Mouse (Mus musculus): ENCODE data around the gene Il5ra.
A peak's percentile ranks its signal among the peaks of the same experiment; 100 is the strongest.

Gene Il5ra

GRCm38 (mm10) chr6:106738229-106738628 is 10.6 kb downstream of the Il5ra start:
- no peak for DNase-seq

- DNase-seq = no peak
Observed at GRCm38 (mm10) chr6:106732563-106732962, 16.3 kb downstream of the Il5ra start.

DNA sequence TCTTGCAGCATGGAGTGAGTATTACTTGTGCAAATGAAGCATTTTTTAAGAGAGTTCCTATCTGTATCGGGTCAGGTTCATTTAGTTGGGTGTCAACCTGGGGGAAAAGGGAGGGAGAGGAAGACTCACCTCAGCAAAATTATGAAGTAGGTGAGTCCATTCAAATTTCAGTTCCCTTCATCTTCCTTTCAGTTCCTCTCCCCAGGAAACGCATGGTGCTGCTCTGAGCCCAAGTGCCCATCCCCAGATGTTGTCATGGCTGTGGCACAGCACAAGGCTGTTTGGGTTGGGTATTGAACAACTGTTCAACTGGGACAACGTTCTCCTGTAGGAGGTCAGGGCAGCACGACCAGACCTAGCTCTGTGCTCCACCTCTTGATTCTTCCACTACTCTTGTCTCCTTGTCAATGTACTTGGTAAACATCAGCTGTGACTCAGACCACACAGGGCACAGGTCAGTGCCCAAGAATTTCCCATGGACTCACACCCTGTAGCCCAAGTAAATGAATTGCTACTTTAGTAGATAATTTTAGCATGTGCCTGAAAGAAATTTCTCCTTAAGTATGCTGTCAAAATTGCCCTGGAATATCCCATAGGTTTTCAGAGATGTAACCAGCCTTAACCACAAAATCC is 19.0 kb downstream of the Il5ra start:
- no peak for DNase-seq

- no peak for DNase-seq
Observed at GRCm38 (mm10) chr6:106727703-106728102, 21.1 kb downstream of the Il5ra start.

- no peak for DNase-seq
Observed at GRCm38 (mm10) chr6:106726078-106726477, 22.8 kb downstream of the Il5ra start.

DNA sequence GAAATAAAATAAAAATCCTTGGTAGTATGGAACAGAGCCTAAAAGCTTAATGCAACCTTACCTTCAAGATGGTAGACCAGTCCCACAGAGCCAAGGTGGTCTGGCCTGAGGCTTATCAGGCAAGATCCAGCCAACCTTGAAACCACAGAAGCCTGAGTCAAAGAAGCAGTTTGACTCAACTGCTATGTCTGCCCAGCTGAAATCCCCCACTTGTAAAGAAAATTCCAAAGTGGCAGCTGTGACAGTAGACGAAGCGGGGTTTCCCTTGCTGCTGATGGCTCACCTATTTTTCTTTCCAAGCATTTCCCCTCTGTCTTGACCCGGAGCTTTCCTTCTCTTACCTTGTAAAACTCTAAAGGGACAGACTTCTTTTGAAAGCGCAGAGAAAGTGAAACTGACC is 23.2 kb downstream of the Il5ra start:
- DNase-seq = no peak

GRCm38 (mm10) chr6:106705506-106706035 is 43.3 kb downstream of the Il5ra start:
- no peak for DNase-seq

DNA sequence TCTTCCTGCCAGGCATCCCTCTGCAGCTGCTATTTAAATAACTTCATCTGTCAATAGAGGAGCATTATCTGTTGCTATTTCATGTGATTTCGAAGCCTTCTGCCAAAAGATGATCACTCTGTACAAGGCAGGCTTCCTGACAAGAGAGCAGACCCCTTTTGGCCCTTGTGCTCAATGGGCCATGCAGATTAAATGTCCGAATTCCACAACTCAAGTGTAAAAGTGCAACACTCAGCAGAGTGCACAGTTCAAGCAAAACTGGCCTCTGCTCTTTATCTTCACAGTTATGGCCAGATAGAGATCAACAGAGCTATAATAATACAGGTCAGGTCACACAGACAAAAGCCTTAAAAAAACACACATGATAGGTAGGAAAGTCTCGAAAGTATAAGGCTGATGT is 46.9 kb downstream of the Il5ra start:
- no peak for DNase-seq

- DNase-seq = no peak
Observed at GRCm38 (mm10) chr6:106675581-106675980, 73.3 kb downstream of the Il5ra start.

DNA sequence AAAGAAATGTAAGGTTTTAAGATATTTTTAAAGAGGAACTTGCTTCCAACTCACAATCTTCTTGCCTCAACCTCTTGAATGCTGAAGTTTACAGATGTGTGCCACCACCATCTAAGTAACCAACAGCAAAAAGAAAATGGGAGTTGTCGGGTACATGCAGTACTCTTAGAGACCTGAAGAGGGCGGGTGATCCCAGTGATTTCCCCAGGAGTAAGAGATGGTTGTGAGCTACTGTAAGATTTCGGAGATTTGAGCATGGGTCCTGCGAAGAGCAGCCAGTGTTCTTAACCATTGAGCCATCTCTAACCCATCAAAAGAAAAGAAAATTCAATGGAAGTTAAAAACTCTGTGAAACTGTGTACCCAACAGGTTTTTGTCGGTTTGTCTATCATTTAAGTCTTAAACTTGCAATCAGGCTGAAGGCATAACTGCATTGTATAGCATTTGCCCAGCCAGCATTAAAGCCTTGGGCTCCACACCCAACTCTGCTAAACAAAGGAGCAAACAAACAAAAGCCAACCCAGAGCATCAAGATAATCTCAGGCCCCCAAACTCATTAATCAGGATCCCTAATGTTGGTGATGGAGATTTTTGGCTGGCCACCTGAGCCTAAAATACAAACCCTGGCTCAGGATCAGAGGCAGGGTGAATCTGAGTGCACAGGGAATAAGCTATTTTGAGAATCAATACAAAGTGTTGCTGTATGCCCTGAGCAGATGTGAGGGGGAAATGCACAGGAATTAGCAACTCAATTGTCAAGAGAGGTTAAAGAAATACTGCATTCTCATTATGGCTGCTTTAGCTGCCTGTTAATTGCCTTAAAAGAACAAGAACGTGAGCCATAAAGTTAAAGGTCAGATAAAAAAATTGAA is 84.8 kb downstream of the Il5ra start:
- DNase-seq = peak; percentile 16

Data from right cerebral cortex, postnatal 14 days (tissue).